Mouse (Mus musculus) neural tube, embryonic 12.5 days (tissue): Measurements from ENCODE around the gene Tac4. TPM values are rescaled to one million over a fixed set of nuclear protein-coding genes. Genes with fewer than 3 reads are reported as not detected.

ENCODE experiments used
- ATAC-seq: fragments of 200-750 bp; cut with Nextera tagmentation; 2 replicates; pipeline ENCODE4 v1.8.0; 2017; ENCODE audit warnings: low read depth, mild to moderate bottlenecking, moderate TSS enrichment, moderate library complexity; ENCODE audit not compliant: low FRiP score
- H3K27ac ChIP-seq: fragments of 300-500 bp; sonication (generic); 2 replicates; pipeline ENCODE4 v1.5.1; 2016
- H3K27me3 ChIP-seq: fragments of 300-500 bp; sonication (generic); replicated peaks from 2 replicates; pipeline ENCODE4 v1.6.1; 2016; ENCODE audit warnings: mild to moderate bottlenecking
- H3K36me3 ChIP-seq: fragments of 300-500 bp; sonication (generic); 2 replicates; pipeline ENCODE4 v1.6.1; 2016; ENCODE audit warnings: mild to moderate bottlenecking
- H3K4me1 ChIP-seq: fragments of 300-500 bp; sonication (generic); 2 replicates; pipeline ENCODE4 v1.6.1; 2016
- H3K4me2 ChIP-seq: fragments of 300-500 bp; sonication (generic); replicated peaks from 2 replicates; pipeline ENCODE4 v1.6.1; 2016; ENCODE audit warnings: mild to moderate bottlenecking
- H3K4me3 ChIP-seq: fragments of 300-500 bp; sonication (generic); 2 replicates; pipeline ENCODE4 v1.5.1; 2016
- H3K9ac ChIP-seq: fragments of 300-500 bp; sonication (generic); 2 replicates; pipeline ENCODE4 v1.6.1; 2016; ENCODE audit warnings: mild to moderate bottlenecking
- H3K9me3 ChIP-seq: fragments of 300-500 bp; sonication (generic); 2 replicates; pipeline ENCODE4 v1.6.1; 2016; ENCODE audit warnings: mild to moderate bottlenecking
- WGBS: fragments of 180-500 bp; shearing (Covaris S2); methylation state at CpG from one replicate; pipeline ENCODE4 v1.1.7; 2016; 5-methylcytosine and 5-hydroxymethylcytosine counted together
- polyA plus RNA-seq: library from polyadenylated mRNA; unstranded; fragments of >200 nt; fragmentation: Nextera tagmentation; extraction: Ambion mirVana; gene quantifications from 2 replicates; pipeline ENCODE4 v1.2.1, GENCODE M21; 2016

The Tac4 gene
- polyA plus RNA-seq, 1 experiment from 2014 or later, result not detected

- Histone ChIP-seq H3K27me3 (no peaks in the 10 kb centered on the region), H3K36me3 (no peaks in the 10 kb centered on the region), H3K27ac (no peak overlapping the region), H3K4me3 (no peak overlapping the region), H3K9me3 (no peaks in the 10 kb centered on the region), H3K4me1 (no peaks in the 10 kb centered on the region), H3K9ac (no peak overlapping the region), H3K4me2 (no peak overlapping the region)
- no peak for ATAC-seq
- 63% methylated on average over 6 of the region's 6 CpGs for WGBS
These were observed 18.7 kb upstream of the Tac4 start for GRCm38 (mm10) chr11:95242653-95243052.

GRCm38 (mm10) chr11:95245456-95245855 lies 15.9 kb upstream of the Tac4 start:
- H3K4me2 ChIP-seq, result no peak overlapping the region
- H3K9ac ChIP-seq, result no peak overlapping the region
- no peak overlapping the region for H3K27ac ChIP-seq
- ATAC-seq, result no peak
- no peaks in the 10 kb centered on the region; the same call in 1 of the 2 replicates for H3K9me3 ChIP-seq
- H3K4me1 ChIP-seq, result no peaks in the 10 kb centered on the region
- no peaks in the 10 kb centered on the region for H3K36me3 ChIP-seq
- H3K4me3 ChIP-seq, result no peak overlapping the region
- WGBS, result 78% methylated on average over 7 of the region's 7 CpGs
- H3K27me3 ChIP-seq, result 0 out of 2 replicates have a peak, but pooled peaks cover 4% of the 10 kb centered on the region

GRCm38 (mm10) chr11:95247065-95247464 lies 14.3 kb upstream of the Tac4 start:
- Histone ChIP-seq H3K4me2 (no peak overlapping the region), H3K9ac (no peak overlapping the region), H3K36me3 (no peaks in the 10 kb centered on the region), H3K4me1 (no peaks in the 10 kb centered on the region), H3K9me3 (no peaks in the 10 kb centered on the region; the same call in 1 of the 2 replicates), H3K4me3 (no peak overlapping the region), H3K27me3 (0 out of 2 replicates have a peak, but pooled peaks cover 5% of the 10 kb centered on the region), H3K27ac (no peak overlapping the region)
- ATAC-seq, result no peak
- WGBS, result 53% methylated on average over 14 of the region's 14 CpGs

- WGBS, result 53% methylated on average over 10 of the region's 10 CpGs
- no peak for ATAC-seq
- no peaks in the 10 kb centered on the region for H3K4me1 ChIP-seq
These were observed 11.2 kb upstream of the Tac4 start for GRCm38 (mm10) chr11:95250110-95250509.

GRCm38 (mm10) chr11:95251295-95251694 lies 10.0 kb upstream of the Tac4 start:
- whole genome bisulfite sequencing, result 5% methylated on average over 11 of the region's 11 CpGs
- no peaks in the 10 kb centered on the region for H3K4me1 ChIP-seq
- peaks cover 5% of the 10 kb centered on the region; the same call in 1 of the 2 replicates for H3K27me3 ChIP-seq
- no peak overlapping the region for H3K4me3 ChIP-seq
- H3K4me2 ChIP-seq, result no peak overlapping the region
- no peak for ATAC-seq
- H3K27ac ChIP-seq, result no peak overlapping the region
- H3K9ac ChIP-seq, result no peak overlapping the region
- H3K36me3 ChIP-seq, result no peaks in the 10 kb centered on the region
- no peaks in the 10 kb centered on the region; the same call in 1 of the 2 replicates for H3K9me3 ChIP-seq

More at GRCm38 (mm10) chr11:95250110-95250509, 11.2 kb upstream of the Tac4 start:
- H3K27ac ChIP-seq, result no peak overlapping the region
- no peaks in the 10 kb centered on the region for H3K36me3 ChIP-seq
- H3K9me3 ChIP-seq, result no peaks in the 10 kb centered on the region; the same call in 1 of the 2 replicates
- no peak overlapping the region for H3K4me3 ChIP-seq
- no peak overlapping the region for H3K4me2 ChIP-seq
- peaks cover 5% of the 10 kb centered on the region; the same call in 1 of the 2 replicates for H3K27me3 ChIP-seq
- H3K9ac ChIP-seq, result no peak overlapping the region

- Histone ChIP-seq H3K4me3 (no peak overlapping the region), H3K36me3 (no peaks in the 10 kb centered on the region), H3K27ac (no peak overlapping the region), H3K9ac (no peak overlapping the region), H3K27me3 (peaks cover 5% of the 10 kb centered on the region; the same call in 1 of the 2 replicates), H3K4me1 (no peaks in the 10 kb centered on the region), H3K9me3 (no peaks in the 10 kb centered on the region; the same call in 1 of the 2 replicates), H3K4me2 (no peak overlapping the region)
- 86% methylated on average over 6 of the region's 6 CpGs for WGBS
- ATAC-seq, result no peak
These were observed 9.2 kb upstream of the Tac4 start for GRCm38 (mm10) chr11:95252104-95252503.

GRCm38 (mm10) chr11:95254165-95254564 lies 7.2 kb upstream of the Tac4 start:
- Histone ChIP-seq H3K4me2 (no peak overlapping the region), H3K27ac (no peak overlapping the region), H3K9me3 (no peaks in the 10 kb centered on the region), H3K36me3 (no peaks in the 10 kb centered on the region), H3K27me3 (peaks cover 5% of the 10 kb centered on the region; the same call in 1 of the 2 replicates), H3K4me3 (no peak overlapping the region), H3K4me1 (peaks cover 9% of the 10 kb centered on the region; the same call in 1 of the 2 replicates), H3K9ac (no peak overlapping the region)
- WGBS, result 91% methylated on average over 8 of the region's 8 CpGs
- no peak for ATAC-seq

GRCm38 (mm10) chr11:95255747-95256146 lies 5.6 kb upstream of the Tac4 start:
- WGBS, result 81% methylated on average over 6 of the region's 6 CpGs
- Histone ChIP-seq H3K9me3 (no peaks in the 10 kb centered on the region), H3K27me3 (no peaks in the 10 kb centered on the region; the same call in 1 of the 2 replicates), H3K36me3 (no peaks in the 10 kb centered on the region), H3K9ac (no peak overlapping the region), H3K4me2 (no peak overlapping the region), H3K27ac (no peak overlapping the region), H3K4me3 (no peak overlapping the region), H3K4me1 (peaks cover 14% of the 10 kb centered on the region; the same call in 1 of the 2 replicates)
- ATAC-seq, result no peak

GRCm38 (mm10) chr11:95257930-95258329 lies 3.4 kb upstream of the Tac4 start:
- Histone ChIP-seq H3K9me3 (no peaks in the 10 kb centered on the region), H3K36me3 (no peaks in the 10 kb centered on the region), H3K27ac (no peak overlapping the region), H3K4me3 (no peak overlapping the region), H3K9ac (no peak overlapping the region), H3K4me2 (peak overlapping the region; percentile 74), H3K27me3 (no peaks in the 10 kb centered on the region; the same call in 1 of the 2 replicates), H3K4me1 (peaks cover 14% of the 10 kb centered on the region; the same call in 1 of the 2 replicates)
- WGBS, result 62% methylated on average over 4 of the region's 4 CpGs
- no peak for ATAC-seq

- H3K4me1 ChIP-seq, result peaks cover 17% of the 10 kb centered on the region
- under 1% methylated on average over 26 of the region's 26 CpGs for WGBS
- peak overlapping the region; percentile 54 for H3K9ac ChIP-seq
- peak overlapping the region; percentile 74 for H3K4me2 ChIP-seq
- H3K4me3 ChIP-seq, result peak overlapping the region; percentile 46
- no peaks in the 10 kb centered on the region for H3K36me3 ChIP-seq
- H3K27me3 ChIP-seq, result no peaks in the 10 kb centered on the region; the same call in 1 of the 2 replicates
- peak; percentile 34; the same call in 1 of the 2 replicates for ATAC-seq
- no peak overlapping the region for H3K27ac ChIP-seq
- no peaks in the 10 kb centered on the region for H3K9me3 ChIP-seq
These were observed 2.8 kb upstream of the Tac4 start for GRCm38 (mm10) chr11:95258490-95258889.

- Histone ChIP-seq H3K9me3 (no peaks in the 10 kb centered on the region), H3K27ac (no peak overlapping the region), H3K4me1 (peaks cover 24% of the 10 kb centered on the region), H3K9ac (peak overlapping the region; percentile 54), H3K36me3 (no peaks in the 10 kb centered on the region), H3K4me3 (peak overlapping the region; percentile 46), H3K27me3 (no peaks in the 10 kb centered on the region; the same call in 1 of the 2 replicates), H3K4me2 (peak overlapping the region; percentile 74)
- ATAC-seq, result peak; percentile 74
- under 1% methylated on average over 73 of the region's 73 CpGs for WGBS
These were observed 2.1 kb upstream of the Tac4 start for GRCm38 (mm10) chr11:95259088-95259849.

- 0 out of 2 replicates have a peak overlapping the region, but pooled peaks have one; percentile 9 for H3K27ac ChIP-seq
- ATAC-seq, result no peak
- H3K4me1 ChIP-seq, result peaks cover 17% of the 10 kb centered on the region
- no peaks in the 10 kb centered on the region; the same call in 1 of the 2 replicates for H3K36me3 ChIP-seq
- H3K4me2 ChIP-seq, result no peak overlapping the region
- H3K9ac ChIP-seq, result no peak overlapping the region
- no peaks in the 10 kb centered on the region for H3K9me3 ChIP-seq
- H3K4me3 ChIP-seq, result no peak overlapping the region
- H3K27me3 ChIP-seq, result no peaks in the 10 kb centered on the region
- WGBS, result 16% methylated on average over 11 of the region's 11 CpGs
These were observed 2.6 kb downstream of the Tac4 start for GRCm38 (mm10) chr11:95263816-95264454.
